Mouse (Mus musculus) intestine, embryonic 15.5 days (tissue): ENCODE measurements around the gene Usp45. TPM values are rescaled to one million over a fixed set of nuclear protein-coding genes. Genes with fewer than 3 reads are reported as not detected.

ENCODE experiments used
- ATAC-seq: fragments of 200-750 bp; cut with Nextera tagmentation; 2 replicates; pipeline ENCODE4 v1.8.0; 2017; ENCODE audit warnings: moderate TSS enrichment, moderate library complexity
- H3K27ac ChIP-seq: fragments of 300-500 bp; sonication (generic); 2 replicates; pipeline ENCODE4 v1.5.1; 2015; ENCODE audit warnings: mild to moderate bottlenecking, inconsistent platforms
- H3K27me3 ChIP-seq: fragments of 300-500 bp; sonication (generic); replicated peaks from 2 replicates; pipeline ENCODE4 v1.6.1; 2015; ENCODE audit warnings: inconsistent platforms
- H3K36me3 ChIP-seq: fragments of 300-500 bp; sonication (generic); 2 replicates; pipeline ENCODE4 v1.6.1; 2015; ENCODE audit warnings: inconsistent platforms
- H3K4me1 ChIP-seq: fragments of 300-500 bp; sonication (generic); replicated peaks from 2 replicates; pipeline ENCODE4 v1.6.1; 2015; ENCODE audit warnings: inconsistent platforms
- H3K4me2 ChIP-seq: fragments of 300-500 bp; sonication (generic); replicated peaks from 2 replicates; pipeline ENCODE4 v1.6.1; 2015; ENCODE audit warnings: mild to moderate bottlenecking, inconsistent platforms
- H3K4me3 ChIP-seq: fragments of 300-500 bp; sonication (generic); replicated peaks from 2 replicates; pipeline ENCODE4 v1.5.1; 2015; ENCODE audit warnings: inconsistent platforms
- H3K9ac ChIP-seq: fragments of 300-500 bp; sonication (generic); 2 replicates; pipeline ENCODE4 v1.6.1; 2015; ENCODE audit warnings: inconsistent platforms
- H3K9me3 ChIP-seq: fragments of 300-500 bp; sonication (generic); 2 replicates; pipeline ENCODE4 v1.6.1; 2016; ENCODE audit warnings: inconsistent platforms
- WGBS: fragments of 180-500 bp; shearing (Covaris S2); methylation state at CpG from one replicate; pipeline ENCODE4 v1.1.7; 2015; 5-methylcytosine and 5-hydroxymethylcytosine counted together
- polyA plus RNA-seq: library from polyadenylated mRNA; unstranded; fragments of >200 nt; fragmentation: Nextera tagmentation; extraction: Ambion mirVana; gene quantifications from 2 replicates; pipeline ENCODE4 v1.2.1, GENCODE M21; 2015

Usp45 gene
- polyA plus RNA-seq, 1 experiment from 2014 or later = 7.0 TPM

GRCm38 (mm10) chr4:21766171-21766862 lies 639 bp upstream of the Usp45 start:
- Histone ChIP-seq H3K4me3 (peak overlapping the region; percentile 67), H3K9me3 (no peaks in the 10 kb centered on the region), H3K9ac (peak overlapping the region; percentile 57), H3K4me2 (peak overlapping the region; percentile 66), H3K4me1 (no peaks in the 10 kb centered on the region), H3K27me3 (no peaks in the 10 kb centered on the region), H3K36me3 (no peaks in the 10 kb centered on the region), H3K27ac (no peak overlapping the region)
- peak; percentile 46 for ATAC-seq
- WGBS = 23% methylated on average over 14 of the region's 14 CpGs

DNA sequence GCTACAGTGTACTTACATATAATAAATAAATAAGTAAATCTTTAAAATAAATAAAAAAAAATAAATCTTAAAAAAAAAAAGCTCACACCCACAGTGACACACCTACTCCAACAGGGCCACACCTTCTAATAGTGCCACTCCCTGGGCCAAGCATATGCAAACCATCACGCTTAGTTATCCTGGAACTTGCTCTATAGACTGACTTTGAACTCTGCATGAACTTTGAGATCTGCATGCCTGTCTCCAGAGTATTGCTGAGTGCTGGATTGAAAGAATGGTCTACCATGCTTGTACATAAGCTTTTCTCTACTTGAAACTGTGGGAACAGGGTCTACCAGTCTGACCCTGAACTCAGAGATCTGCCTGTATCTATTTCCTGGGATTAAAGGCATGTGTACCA lies 4.1 kb downstream of the Usp45 start:
- Histone ChIP-seq H3K36me3 (no peaks in the 10 kb centered on the region), H3K4me3 (no peak overlapping the region), H3K27me3 (no peaks in the 10 kb centered on the region), H3K9me3 (no peaks in the 10 kb centered on the region), H3K4me2 (no peak overlapping the region), H3K27ac (no peak overlapping the region), H3K4me1 (no peaks in the 10 kb centered on the region), H3K9ac (no peak overlapping the region)
- peak; percentile 62 for ATAC-seq
- 65% methylated on average over 1 of the region's 1 CpGs for WGBS

DNA sequence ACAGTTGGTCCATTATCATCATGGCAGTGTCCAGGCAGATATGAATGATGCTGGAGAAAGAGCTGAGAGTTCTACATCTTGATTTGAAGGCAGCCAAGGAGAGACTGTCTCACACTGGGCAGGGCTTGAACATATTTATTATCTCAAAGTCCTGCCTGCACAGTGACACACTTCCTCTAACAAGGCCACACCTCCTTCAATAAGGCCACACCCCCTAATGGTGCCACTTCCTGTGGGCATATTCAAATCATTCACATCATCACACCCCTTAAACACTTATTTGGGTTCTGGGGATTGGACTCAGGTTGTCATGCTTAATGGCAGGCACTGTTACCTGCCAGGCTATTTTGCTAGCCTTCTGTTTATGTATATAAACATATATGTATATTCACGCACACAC lies 5.3 kb downstream of the Usp45 start:
- H3K36me3 ChIP-seq = no peaks in the 10 kb centered on the region
- no peak overlapping the region for H3K27ac ChIP-seq
- WGBS = 86% methylated on average over 1 of the region's 1 CpGs
- no peak for ATAC-seq
- H3K4me1 ChIP-seq = peaks cover 2% of the 10 kb centered on the region; the same call in 1 of the 2 replicates
- H3K4me3 ChIP-seq = no peak overlapping the region
- H3K27me3 ChIP-seq = no peaks in the 10 kb centered on the region
- no peak overlapping the region for H3K4me2 ChIP-seq
- H3K9me3 ChIP-seq = no peaks in the 10 kb centered on the region
- no peak overlapping the region for H3K9ac ChIP-seq

GRCm38 (mm10) chr4:21776091-21776945 lies 9.4 kb downstream of the Usp45 start:
- H3K9me3 ChIP-seq = no peaks in the 10 kb centered on the region
- H3K36me3 ChIP-seq = no peaks in the 10 kb centered on the region
- H3K9ac ChIP-seq = peak overlapping the region; percentile 86
- peaks cover 5% of the 10 kb centered on the region; the same call in 1 of the 2 replicates for H3K4me1 ChIP-seq
- no peaks in the 10 kb centered on the region for H3K27me3 ChIP-seq
- under 1% methylated on average over 46 of the region's 46 CpGs for WGBS
- H3K4me3 ChIP-seq = peak overlapping the region; percentile 74
- peak overlapping the region; percentile 45; the same call in 1 of the 2 replicates for H3K27ac ChIP-seq
- peak; percentile 98 for ATAC-seq
- H3K4me2 ChIP-seq = peak overlapping the region; percentile 81

DNA sequence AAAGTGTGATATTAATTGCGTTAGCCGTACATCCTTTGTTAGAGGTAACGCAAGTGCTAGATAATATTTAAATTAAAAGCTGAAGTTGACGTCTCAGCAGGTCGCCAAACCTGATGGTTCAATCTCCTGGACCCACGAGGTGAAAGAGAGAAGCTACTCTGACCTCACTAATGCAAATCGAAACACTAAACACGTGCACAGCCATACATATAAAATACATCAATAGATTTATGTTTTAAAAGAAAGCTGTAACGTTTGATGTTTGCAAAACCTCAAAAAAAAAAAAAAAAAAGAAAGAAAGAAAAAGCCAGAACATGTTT lies 9.9 kb downstream of the Usp45 start:
- no peaks in the 10 kb centered on the region for H3K27me3 ChIP-seq
- H3K9me3 ChIP-seq = no peaks in the 10 kb centered on the region
- peaks cover 5% of the 10 kb centered on the region; the same call in 1 of the 2 replicates for H3K4me1 ChIP-seq
- peak overlapping the region; percentile 74 for H3K4me3 ChIP-seq
- no peak overlapping the region for H3K27ac ChIP-seq
- H3K36me3 ChIP-seq = no peaks in the 10 kb centered on the region
- no peak for ATAC-seq
- WGBS = 7% methylated on average over 9 of the region's 9 CpGs
- H3K9ac ChIP-seq = peak overlapping the region; percentile 86
- H3K4me2 ChIP-seq = peak overlapping the region; percentile 81

DNA sequence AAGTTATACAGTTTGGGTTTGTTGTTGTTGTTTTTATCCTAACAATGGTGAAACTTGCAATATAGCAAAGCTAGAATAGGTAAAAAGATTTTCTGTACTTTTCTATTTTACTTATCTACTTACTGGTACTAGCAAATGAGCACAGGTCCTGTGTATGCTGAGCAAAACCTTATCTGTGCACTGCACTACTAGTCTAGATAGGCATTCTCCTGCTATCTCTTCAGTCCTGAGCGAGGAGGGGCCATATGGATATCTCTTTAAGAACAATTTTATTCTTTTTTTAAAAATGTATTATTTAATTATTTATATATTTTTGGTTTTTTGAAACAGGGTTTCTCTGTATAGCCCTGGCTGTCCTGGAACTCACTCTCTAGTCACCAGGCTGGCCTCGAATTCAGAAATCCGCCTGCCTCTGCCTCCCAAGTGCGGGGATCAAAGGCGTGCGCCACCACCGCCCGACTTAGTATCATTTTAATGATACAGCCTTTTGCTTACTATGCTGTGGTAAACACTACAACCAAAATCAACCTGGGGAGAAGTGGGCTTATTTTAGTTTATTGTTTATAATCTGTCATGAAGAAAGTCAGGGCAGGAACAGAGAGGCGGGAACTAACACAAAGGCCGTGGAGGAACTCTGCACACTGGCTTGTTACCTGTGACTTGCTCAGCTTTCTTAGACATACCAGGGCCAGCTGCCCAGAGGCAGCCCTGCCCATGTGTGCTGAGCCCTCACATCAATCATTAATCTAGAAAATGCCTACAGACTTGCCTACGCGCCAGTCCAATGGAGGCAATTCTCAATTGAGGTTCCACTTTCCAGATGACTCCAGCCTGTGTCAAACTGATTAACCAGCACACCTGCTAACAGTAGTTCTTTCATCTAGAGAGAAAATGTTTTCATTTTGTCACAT lies 14.1 kb downstream of the Usp45 start:
- no peak overlapping the region for H3K4me2 ChIP-seq
- H3K9ac ChIP-seq = no peak overlapping the region
- ATAC-seq = peak; percentile 46; the same call in 1 of the 2 replicates
- H3K27ac ChIP-seq = no peak overlapping the region
- peaks cover 5% of the 10 kb centered on the region; the same call in 1 of the 2 replicates for H3K4me1 ChIP-seq
- no peaks in the 10 kb centered on the region for H3K9me3 ChIP-seq
- H3K4me3 ChIP-seq = no peak overlapping the region
- H3K36me3 ChIP-seq = peaks cover 11% of the 10 kb centered on the region; the same call in 1 of the 2 replicates
- no peaks in the 10 kb centered on the region for H3K27me3 ChIP-seq
- 89% methylated on average over 12 of the region's 12 CpGs for WGBS

DNA sequence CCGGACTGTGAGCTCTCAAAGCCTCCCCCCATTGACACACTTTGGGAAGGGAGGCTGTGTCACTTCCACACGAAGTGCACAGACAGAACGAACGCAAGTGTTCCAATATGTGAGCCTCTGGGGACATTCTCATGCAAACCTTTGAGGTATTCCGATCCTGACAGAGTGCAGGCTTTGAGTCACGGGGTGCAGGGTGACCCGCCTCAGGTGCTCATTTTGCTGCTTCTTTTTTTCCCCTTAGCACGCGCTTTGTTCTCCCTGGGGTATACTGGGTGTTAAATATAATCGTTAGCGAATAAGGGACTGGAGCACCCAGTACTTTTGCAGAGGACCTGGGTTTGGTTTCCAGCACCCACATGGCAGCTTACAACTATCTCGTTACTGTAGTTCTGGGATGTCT lies 19.3 kb downstream of the Usp45 start:
- Histone ChIP-seq H3K9me3 (no peaks in the 10 kb centered on the region), H3K4me2 (no peak overlapping the region), H3K4me1 (no peaks in the 10 kb centered on the region), H3K4me3 (no peak overlapping the region), H3K27ac (no peak overlapping the region), H3K9ac (no peak overlapping the region), H3K27me3 (no peaks in the 10 kb centered on the region), H3K36me3 (peaks cover 17% of the 10 kb centered on the region; the same call in 1 of the 2 replicates)
- ATAC-seq = no peak
- WGBS = 95% methylated on average over 12 of the region's 12 CpGs

GRCm38 (mm10) chr4:21788903-21789302 lies 21.9 kb downstream of the Usp45 start:
- Histone ChIP-seq H3K36me3 (peaks cover 14% of the 10 kb centered on the region; the same call in 1 of the 2 replicates), H3K4me1 (no peaks in the 10 kb centered on the region)

GRCm38 (mm10) chr4:21789836-21790235 lies 22.9 kb downstream of the Usp45 start:
- no peak overlapping the region for H3K27ac ChIP-seq
- H3K9me3 ChIP-seq = no peaks in the 10 kb centered on the region
- no peaks in the 10 kb centered on the region for H3K4me1 ChIP-seq
- no peak overlapping the region for H3K4me3 ChIP-seq
- H3K4me2 ChIP-seq = no peak overlapping the region
- H3K36me3 ChIP-seq = 0 out of 2 replicates have a peak, but pooled peaks cover 8% of the 10 kb centered on the region
- H3K27me3 ChIP-seq = no peaks in the 10 kb centered on the region
- ATAC-seq = no peak
- WGBS = 86% methylated on average over 4 of the region's 4 CpGs
- H3K9ac ChIP-seq = no peak overlapping the region

More at GRCm38 (mm10) chr4:21788903-21789302, 21.9 kb downstream of the Usp45 start:
- no peak overlapping the region for H3K4me3 ChIP-seq
- no peak overlapping the region for H3K4me2 ChIP-seq
- 85% methylated on average over 6 of the region's 6 CpGs for WGBS
- H3K27me3 ChIP-seq = no peaks in the 10 kb centered on the region
- no peak for ATAC-seq
- H3K9me3 ChIP-seq = no peaks in the 10 kb centered on the region
- H3K9ac ChIP-seq = no peak overlapping the region
- H3K27ac ChIP-seq = no peak overlapping the region

- Histone ChIP-seq H3K4me3 (no peak overlapping the region), H3K9me3 (no peaks in the 10 kb centered on the region), H3K4me2 (no peak overlapping the region), H3K9ac (no peak overlapping the region), H3K27me3 (no peaks in the 10 kb centered on the region), H3K36me3 (peaks cover 8% of the 10 kb centered on the region; the same call in 1 of the 2 replicates), H3K27ac (no peak overlapping the region), H3K4me1 (no peaks in the 10 kb centered on the region)
- 31% methylated on average over 3 of the region's 3 CpGs for WGBS
- no peak for ATAC-seq
These were observed 26.7 kb downstream of the Usp45 start for GRCm38 (mm10) chr4:21793631-21794030.

GRCm38 (mm10) chr4:21801013-21801412 lies 34.1 kb downstream of the Usp45 start:
- Histone ChIP-seq H3K9ac (no peak overlapping the region), H3K27me3 (no peaks in the 10 kb centered on the region), H3K4me3 (no peak overlapping the region), H3K9me3 (no peaks in the 10 kb centered on the region), H3K27ac (no peak overlapping the region), H3K4me1 (no peaks in the 10 kb centered on the region), H3K4me2 (no peak overlapping the region), H3K36me3 (peaks cover 18% of the 10 kb centered on the region; the same call in 1 of the 2 replicates)
- no peak for ATAC-seq
- WGBS = 95% methylated on average over 1 of the region's 1 CpGs

GRCm38 (mm10) chr4:21801620-21802019 lies 34.7 kb downstream of the Usp45 start:
- WGBS = 91% methylated on average over 2 of the region's 2 CpGs
- no peak overlapping the region for H3K27ac ChIP-seq
- H3K9ac ChIP-seq = no peak overlapping the region
- H3K27me3 ChIP-seq = no peaks in the 10 kb centered on the region
- no peak for ATAC-seq
- no peaks in the 10 kb centered on the region for H3K4me1 ChIP-seq
- no peak overlapping the region for H3K4me2 ChIP-seq
- H3K9me3 ChIP-seq = no peaks in the 10 kb centered on the region
- no peak overlapping the region for H3K4me3 ChIP-seq
- peaks cover 18% of the 10 kb centered on the region; the same call in 1 of the 2 replicates for H3K36me3 ChIP-seq
